Mouse (Mus musculus): ENCODE data around the gene Ovol1.

DNA sequence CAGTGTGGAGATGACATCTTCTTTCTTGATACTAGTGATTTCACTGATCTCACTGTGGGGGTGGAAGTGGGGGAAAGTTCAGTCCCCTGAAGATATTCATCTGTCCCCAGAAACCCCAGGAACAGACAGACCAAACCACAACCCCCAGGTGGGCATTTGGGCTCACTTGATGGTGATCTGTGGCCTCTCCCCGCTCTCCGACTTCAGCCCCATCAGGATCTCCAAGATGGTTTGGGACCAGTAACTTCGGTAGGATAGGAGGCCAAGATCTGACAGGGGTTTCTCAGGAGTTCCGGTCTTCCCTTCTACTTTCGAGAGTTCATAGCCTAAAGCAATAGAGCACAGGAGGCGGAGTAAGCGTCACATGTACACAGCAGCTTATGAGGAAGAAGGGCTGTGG is 43.2 kb upstream of the Ovol1 start:
- no peak for TF ChIP-seq CTCF (conservative IDR thresholded peaks at IDR 0.05; ENCODE audit: low read length)
- TF ChIP-seq POU5F1 (IDR thresholded peaks at IDR 0.05; ENCODE audit: borderline replicate concordance, low read length): no peak
- no peak for TF ChIP-seq NANOG (IDR thresholded peaks at IDR 0.05; ENCODE audit: borderline replicate concordance, low read length)

Measured in E14TG2a.4 (cell line).